Mouse (Mus musculus): ENCODE measurements around the gene Mamstr.

Mamstr gene

DNA sequence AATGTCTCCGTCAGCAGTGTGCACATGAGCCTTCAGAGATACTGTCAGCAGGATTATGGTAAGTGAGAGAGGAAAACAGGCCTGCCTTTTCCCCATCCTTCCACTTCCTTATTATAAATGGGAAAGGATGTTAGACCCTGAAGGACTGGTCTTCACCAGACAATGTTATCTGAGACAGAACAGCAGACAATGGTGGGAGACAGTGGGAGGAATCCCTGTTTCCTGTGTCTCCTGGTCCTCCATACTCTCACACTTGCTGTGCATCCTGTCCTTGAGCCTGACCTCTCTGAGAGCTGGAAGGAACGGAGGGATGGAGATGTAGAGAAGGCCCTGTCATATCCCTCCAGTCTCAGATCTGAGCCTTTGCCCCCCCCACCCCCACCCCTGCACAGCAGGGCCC is 52.6 kb downstream of the Mamstr start:
- no peak for DNase-seq (ENCODE audit: low read depth, low spot score)

DNA sequence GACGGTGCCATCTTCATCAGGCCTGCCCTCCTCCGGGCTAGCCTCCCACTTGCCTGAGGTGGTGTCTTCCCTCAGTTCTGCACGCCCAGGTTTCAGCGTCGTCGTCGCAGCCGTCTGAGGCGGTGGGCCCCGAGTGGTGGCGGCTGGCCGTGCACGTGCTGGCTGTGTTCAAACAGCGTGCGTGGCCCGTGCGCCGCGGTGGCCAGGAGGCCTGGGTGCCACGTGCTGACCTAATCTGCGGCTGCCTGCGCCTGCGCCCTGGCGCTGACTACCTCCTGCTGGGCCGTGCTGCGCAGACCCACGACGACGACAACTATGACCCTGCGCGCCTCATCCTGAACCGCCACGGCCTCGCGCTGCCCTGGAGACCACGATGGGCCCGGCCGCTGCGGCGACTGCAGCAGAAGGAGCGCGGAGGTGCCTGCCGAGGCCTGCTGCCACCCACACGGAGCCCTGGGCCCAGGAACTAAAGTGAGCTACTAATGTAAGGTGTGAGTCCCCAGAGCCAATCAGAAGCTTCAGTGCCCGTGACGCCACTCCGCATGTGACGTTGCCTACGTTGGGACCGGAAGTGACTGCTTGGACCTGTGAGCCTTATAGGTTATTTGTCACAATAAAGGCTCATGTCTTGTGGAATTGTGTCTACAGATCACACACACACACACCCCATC is 54.3 kb downstream of the Mamstr start, which contains the start of gene Sec1:
Sec1 (minus strand) TSS at position 482 of the 671 bp plus-strand sequence.
- no peak for DNase-seq (ENCODE audit: low read depth, low spot score)

DNA sequence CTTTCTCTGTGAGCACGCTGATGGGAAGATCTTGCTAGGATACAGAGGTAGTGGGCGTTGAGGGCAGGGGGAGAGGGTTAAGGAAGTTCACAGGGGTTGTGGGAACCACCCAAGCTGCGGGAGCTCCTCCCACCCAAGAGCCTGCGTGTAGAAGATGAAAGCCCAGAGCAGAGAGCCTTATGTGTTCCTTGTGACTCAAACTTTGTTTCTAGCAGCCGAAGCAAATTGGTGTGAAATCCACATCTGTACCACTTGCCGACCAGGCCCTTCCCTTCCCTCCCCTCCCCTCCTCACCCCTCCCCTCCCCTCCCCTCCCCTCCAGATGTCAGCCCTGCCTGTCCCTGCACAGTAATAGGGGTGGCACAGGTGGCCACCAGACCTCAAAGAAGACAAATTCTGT is 55.3 kb downstream of the Mamstr start:
- no peak for DNase-seq (ENCODE audit: low read depth, low spot score)

Data from c-Kit-negative CD71-positive TER-119-positive erythroid progenitor cells, embryonic 14.5 days (primary cell).